Mouse (Mus musculus) adrenal gland, postnatal 36 days (tissue): ENCODE results near the gene Atp8b3. TPM values are rescaled to one million over a fixed set of nuclear protein-coding genes. Genes with fewer than 3 reads are reported as not detected.

ENCODE experiments used
- DNase-seq, 2 experiments: peaks; one replicate each; pipeline ENCODE4 v3.0.0; 2021; ENCODE audit warnings: mixed read lengths in 1 of 2
- long read RNA-seq, 2 experiments: library from polyadenylated mRNA; stranded (forward); transcript quantifications; one replicate each; pipeline ENCODE4 v2.0.0; 2021; ENCODE audit warnings: borderline sequencing depth in 2 of 2
- total RNA-seq, 2 experiments: library from RNA; stranded (reverse); gene quantifications; 2 replicates each; pipeline ENCODE4 v1.2.3; 2021

The Atp8b3 gene
- total RNA-seq = 1 to 10 TPM in 1 of 2 experiments, under 1 TPM in 1; 0.43 to 1.1 TPM
- long read RNA-seq, experiment 1 = 0 reads
- long read RNA-seq, experiment 2, partial matches to known transcripts = 0 of 1 reads
- long read RNA-seq, experiment 2, other reads (novel, unspliced or antisense) = 1 of 1 reads

GRCm38 (mm10) chr10:80538710-80539394, at the start of gene Atp8b3:
TSS of gene Atp8b3 (minus strand) at chr10:80539124.
- peak; percentile 95 to 96 for DNase-seq

- DNase-seq = peak; percentile 27 to 43
These were observed 48.4 kb upstream of the Atp8b3 start for GRCm38 (mm10) chr10:80587305-80587657.

- DNase-seq = no peak
These were observed 47.7 kb upstream of the Atp8b3 start for GRCm38 (mm10) chr10:80586407-80587304.

- no peak for DNase-seq
These were observed 46.7 kb upstream of the Atp8b3 start for GRCm38 (mm10) chr10:80585581-80585980.

GRCm38 (mm10) chr10:80584642-80585552, 46.0 kb upstream of the Atp8b3 start:
- DNase-seq = no peak

- DNase-seq = peak in 1 of 2 experiments; percentile 34
These were observed 45.1 kb upstream of the Atp8b3 start for GRCm38 (mm10) chr10:80584045-80584488.

GRCm38 (mm10) chr10:80583047-80583446, 44.1 kb upstream of the Atp8b3 start:
- no peak for DNase-seq

- DNase-seq = peak; percentile 59 to 71
These were observed 40.0 kb upstream of the Atp8b3 start for GRCm38 (mm10) chr10:80578911-80579310.

- DNase-seq = peak; percentile 88 to 92
These were observed 39.3 kb upstream of the Atp8b3 start for GRCm38 (mm10) chr10:80578131-80578750.

GRCm38 (mm10) chr10:80577195-80578130, 38.5 kb upstream of the Atp8b3 start, which contains the start of gene Klf16:
TSS of gene Klf16 (minus strand) at chr10:80577321.
- peak; percentile 100 for DNase-seq

- DNase-seq = peak; percentile 72 to 85
These were observed 37.6 kb upstream of the Atp8b3 start for GRCm38 (mm10) chr10:80576351-80577194.

GRCm38 (mm10) chr10:80575925-80576324, 37.0 kb upstream of the Atp8b3 start:
- DNase-seq = no peak

GRCm38 (mm10) chr10:80574896-80575295, 36.0 kb upstream of the Atp8b3 start:
- no peak for DNase-seq

GRCm38 (mm10) chr10:80573944-80574343, 35.0 kb upstream of the Atp8b3 start:
- DNase-seq = no peak

GRCm38 (mm10) chr10:80572477-80572876, 33.6 kb upstream of the Atp8b3 start:
- DNase-seq = no peak

GRCm38 (mm10) chr10:80570871-80571836, 32.2 kb upstream of the Atp8b3 start:
- no peak for DNase-seq

- no peak for DNase-seq
These were observed 31.5 kb upstream of the Atp8b3 start for GRCm38 (mm10) chr10:80570419-80570818.

GRCm38 (mm10) chr10:80569664-80570066, 30.7 kb upstream of the Atp8b3 start:
- DNase-seq = peak; percentile 63 to 84
